Mouse (Mus musculus): ENCODE data around the gene Pcna. TPM values are rescaled to one million over a fixed set of nuclear protein-coding genes. Genes with fewer than 3 reads are reported as not detected.
A peak's percentile ranks its signal among the peaks of the same experiment; 100 is the strongest.

The Pcna gene
- polyA plus RNA-seq, 1 experiment from 2014 or later, result 74.7 TPM

GRCm38 (mm10) chr2:132260601-132261000, 7.5 kb upstream of the Pcna start:
- Histone ChIP-seq H3K27me3 (replicated peaks; ENCODE audit: insufficient read depth, low read length) (no peaks in the 10 kb centered on the region), H3K9ac (replicated peaks; ENCODE audit: low read depth) (no peak overlapping the region), H3K9me3 (ENCODE audit: low read length) (no peaks in the 10 kb centered on the region), H3K4me3 (ENCODE audit: low read depth, low read length) (no peak overlapping the region), H3K27ac (ENCODE audit: low read length) (no peak overlapping the region), H3K4me1 (ENCODE audit: insufficient read depth, low read depth, low read length) (no peaks in the 10 kb centered on the region), H3K36me3 (ENCODE audit: insufficient read depth, low read length) (no peaks in the 10 kb centered on the region), H3K4me2 (replicated peaks; ENCODE audit: low read depth, low read length) (no peak overlapping the region)
- ATAC-seq (no peak), DNase-seq (ENCODE audit: low spot score) (no peak)
- 88% methylated on average over 3 of the region's 3 CpGs for WGBS
- no peak for TF ChIP-seq CTCF (IDR thresholded peaks at IDR 0.05)
- TF ChIP-seq EP300 (IDR thresholded peaks at IDR 0.05), result no peak

DNA sequence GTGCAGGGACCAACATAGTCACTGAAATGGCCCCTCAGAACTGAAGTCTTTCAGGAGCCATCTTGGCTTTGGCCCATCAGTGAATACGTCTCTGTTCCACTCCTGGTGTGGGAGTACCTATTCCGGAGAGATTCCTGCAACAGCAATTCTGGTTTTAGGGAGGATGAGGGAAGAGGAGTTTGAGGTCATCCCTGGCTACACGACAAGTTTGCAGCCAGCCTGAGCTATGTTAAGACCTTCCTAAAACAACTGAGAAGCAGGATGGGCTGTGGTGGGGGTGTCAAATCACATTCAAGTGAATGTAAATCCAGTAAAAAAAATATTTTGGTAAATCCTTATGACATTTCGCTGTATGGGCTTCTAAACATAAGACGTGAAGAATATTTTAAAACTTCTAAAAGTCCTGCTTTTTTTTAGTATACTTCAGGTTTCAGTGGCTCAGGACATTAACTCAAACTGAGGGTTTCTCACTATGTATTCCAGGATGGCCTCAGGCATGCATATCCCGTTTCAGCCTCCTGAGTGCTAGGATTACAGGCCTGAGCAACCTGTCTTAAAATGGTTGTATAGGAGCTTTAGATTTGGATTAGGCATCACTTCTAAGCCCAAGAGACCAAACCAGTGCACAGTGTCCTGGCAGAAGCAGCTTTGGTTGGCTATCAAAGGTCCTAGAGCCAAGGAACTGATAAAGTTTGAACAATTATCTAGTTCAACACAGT, 4.4 kb upstream of the Pcna start:
- H3K36me3 ChIP-seq (ENCODE audit: insufficient read depth, low read length), result no peaks in the 10 kb centered on the region
- no peaks in the 10 kb centered on the region for H3K4me1 ChIP-seq (ENCODE audit: insufficient read depth, low read depth, low read length)
- H3K4me2 ChIP-seq (replicated peaks; ENCODE audit: low read depth, low read length), result no peak overlapping the region
- no peaks in the 10 kb centered on the region for H3K27me3 ChIP-seq (replicated peaks; ENCODE audit: insufficient read depth, low read length)
- DNase-seq (ENCODE audit: low spot score) (no peak), ATAC-seq (no peak)
- TF ChIP-seq CTCF (IDR thresholded peaks at IDR 0.05), result no peak
- no peak for TF ChIP-seq EP300 (IDR thresholded peaks at IDR 0.05)
- H3K9ac ChIP-seq (replicated peaks; ENCODE audit: low read depth), result no peak overlapping the region
- no peak overlapping the region for H3K27ac ChIP-seq (ENCODE audit: low read length)
- H3K4me3 ChIP-seq (ENCODE audit: low read depth, low read length), result no peak overlapping the region
- H3K9me3 ChIP-seq (ENCODE audit: low read length), result no peaks in the 10 kb centered on the region
- whole genome bisulfite sequencing, result 92% methylated on average over 6 of the region's 6 CpGs

DNA sequence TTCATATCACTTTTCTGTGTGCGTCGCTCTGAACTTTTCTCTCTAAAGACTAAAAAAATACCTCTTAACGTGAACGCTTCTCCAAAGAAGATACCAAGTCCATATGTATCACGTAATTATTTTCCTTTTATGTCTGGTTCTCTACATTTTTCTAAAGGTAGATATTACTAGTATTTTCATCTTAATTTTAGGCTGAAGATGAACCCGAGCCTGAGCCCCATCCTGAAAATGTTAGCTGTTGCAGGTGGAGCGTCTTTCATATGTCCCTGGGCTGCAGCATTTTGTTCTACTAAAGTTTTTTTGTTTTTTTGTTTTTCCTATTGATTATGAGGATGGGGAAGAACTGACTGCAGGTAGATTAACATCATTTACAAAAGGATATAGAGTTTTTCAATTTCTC, 489 bp upstream of the Pcna start:
- Histone ChIP-seq H3K36me3 (ENCODE audit: insufficient read depth, low read length) (peaks cover 9% of the 10 kb centered on the region; the same call in 1 of the 2 replicates), H3K4me2 (replicated peaks; ENCODE audit: low read depth, low read length) (peak overlapping the region; percentile 60), H3K9ac (replicated peaks; ENCODE audit: low read depth) (peak overlapping the region; percentile 37), H3K27me3 (replicated peaks; ENCODE audit: insufficient read depth, low read length) (no peaks in the 10 kb centered on the region), H3K9me3 (ENCODE audit: low read length) (no peaks in the 10 kb centered on the region), H3K4me1 (ENCODE audit: insufficient read depth, low read depth, low read length) (no peaks in the 10 kb centered on the region; the same call in 1 of the 2 replicates), H3K27ac (ENCODE audit: low read length) (peak overlapping the region; percentile 79), H3K4me3 (ENCODE audit: low read depth, low read length) (peak overlapping the region; percentile 64)
- TF ChIP-seq EP300 (IDR thresholded peaks at IDR 0.05) (no peak), CTCF (IDR thresholded peaks at IDR 0.05) (no peak)
- no peak for ATAC-seq
- WGBS, result under 1% methylated on average over 7 of the region's 7 CpGs
- no peak for DNase-seq (ENCODE audit: low spot score)

DNA sequence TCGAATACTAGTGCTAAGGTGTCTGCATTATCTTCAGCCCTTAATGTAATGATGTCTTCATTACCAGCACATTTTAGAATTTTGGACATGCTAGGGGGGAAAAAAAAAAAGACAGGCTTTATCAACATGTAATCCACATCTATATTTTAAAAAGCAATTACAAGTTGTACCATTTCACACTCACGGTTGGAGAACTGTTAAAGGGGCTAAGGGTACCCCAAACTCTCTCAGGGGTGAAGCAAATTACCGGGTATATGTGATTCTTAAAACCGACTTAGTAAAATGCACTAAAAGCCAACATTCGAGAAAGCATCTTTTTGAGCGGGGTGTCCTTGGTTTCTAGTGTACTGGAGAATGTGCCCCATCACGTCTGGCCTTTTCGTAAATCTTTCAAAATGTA, 1.2 kb downstream of the Pcna start:
- H3K27me3 ChIP-seq (replicated peaks; ENCODE audit: insufficient read depth, low read length), result no peaks in the 10 kb centered on the region
- 4% methylated on average over 8 of the region's 8 CpGs for WGBS
- H3K4me1 ChIP-seq (ENCODE audit: insufficient read depth, low read depth, low read length), result peaks cover 5% of the 10 kb centered on the region
- H3K4me3 ChIP-seq (ENCODE audit: low read depth, low read length), result peak overlapping the region; percentile 64
- ATAC-seq (no peak), DNase-seq (ENCODE audit: low spot score) (no peak)
- peaks cover 9% of the 10 kb centered on the region; the same call in 1 of the 2 replicates for H3K36me3 ChIP-seq (ENCODE audit: insufficient read depth, low read length)
- H3K9ac ChIP-seq (replicated peaks; ENCODE audit: low read depth), result peak overlapping the region; percentile 43; the same call in 1 of the 2 replicates
- TF ChIP-seq EP300 (IDR thresholded peaks at IDR 0.05) (no peak), CTCF (IDR thresholded peaks at IDR 0.05) (no peak)
- H3K9me3 ChIP-seq (ENCODE audit: low read length), result no peaks in the 10 kb centered on the region
- no peak overlapping the region for H3K27ac ChIP-seq (ENCODE audit: low read length)
- H3K4me2 ChIP-seq (replicated peaks; ENCODE audit: low read depth, low read length), result peak overlapping the region; percentile 60

- TF ChIP-seq EP300 (IDR thresholded peaks at IDR 0.05) (no peak), CTCF (IDR thresholded peaks at IDR 0.05) (peak; percentile 51)
- DNase-seq (ENCODE audit: low spot score) (peak; percentile 98), ATAC-seq (peak; percentile 96)
- Histone ChIP-seq H3K36me3 (ENCODE audit: insufficient read depth, low read length) (peaks cover 9% of the 10 kb centered on the region; the same call in 1 of the 2 replicates), H3K9ac (replicated peaks; ENCODE audit: low read depth) (peak within 1 kb of the TSS; percentile 65), H3K9me3 (ENCODE audit: low read length) (no peaks in the 10 kb centered on the region), H3K4me3 (ENCODE audit: low read depth, low read length) (peak within 1 kb of the TSS; percentile 48), H3K27me3 (replicated peaks; ENCODE audit: insufficient read depth, low read length) (no peaks in the 10 kb centered on the region), H3K27ac (ENCODE audit: low read length) (peak within 1 kb of the TSS; percentile 78), H3K4me2 (replicated peaks; ENCODE audit: low read depth, low read length) (peak within 1 kb of the TSS; percentile 55), H3K4me1 (ENCODE audit: insufficient read depth, low read depth, low read length) (peaks cover 5% of the 10 kb centered on the region)
- WGBS, result 6% methylated on average over 50 of the region's 50 CpGs
Observed at GRCm38 (mm10) chr2:132247539-132248313, 5.4 kb downstream of the Pcna start, which contains the start of gene Tmem230. TSS of gene Tmem230 (minus strand) at chr2:132247807.

- Histone ChIP-seq H3K4me2 (replicated peaks; ENCODE audit: low read depth, low read length) (no peak overlapping the region), H3K27ac (ENCODE audit: low read length) (no peak overlapping the region), H3K36me3 (ENCODE audit: insufficient read depth, low read length) (no peaks in the 10 kb centered on the region), H3K9me3 (ENCODE audit: low read length) (no peaks in the 10 kb centered on the region), H3K9ac (replicated peaks; ENCODE audit: low read depth) (no peak overlapping the region), H3K27me3 (replicated peaks; ENCODE audit: insufficient read depth, low read length) (no peaks in the 10 kb centered on the region), H3K4me3 (ENCODE audit: low read depth, low read length) (no peak overlapping the region), H3K4me1 (ENCODE audit: insufficient read depth, low read depth, low read length) (peaks cover 5% of the 10 kb centered on the region)
- TF ChIP-seq EP300 (IDR thresholded peaks at IDR 0.05), result no peak
- no peak for TF ChIP-seq CTCF (IDR thresholded peaks at IDR 0.05)
- 88% methylated on average over 3 of the region's 3 CpGs for WGBS
- DNase-seq (ENCODE audit: low spot score), result no peak
- no peak for ATAC-seq
Observed at GRCm38 (mm10) chr2:132243370-132243769, 9.7 kb downstream of the Pcna start.
